Mouse (Mus musculus): ENCODE measurements around the gene Crtc3. TPM values are rescaled to one million over a fixed set of nuclear protein-coding genes. Genes with fewer than 3 reads are reported as not detected.

Crtc3 gene
- polyA plus RNA-seq, 1 experiment from 2014 or later: 17.8 TPM

DNA sequence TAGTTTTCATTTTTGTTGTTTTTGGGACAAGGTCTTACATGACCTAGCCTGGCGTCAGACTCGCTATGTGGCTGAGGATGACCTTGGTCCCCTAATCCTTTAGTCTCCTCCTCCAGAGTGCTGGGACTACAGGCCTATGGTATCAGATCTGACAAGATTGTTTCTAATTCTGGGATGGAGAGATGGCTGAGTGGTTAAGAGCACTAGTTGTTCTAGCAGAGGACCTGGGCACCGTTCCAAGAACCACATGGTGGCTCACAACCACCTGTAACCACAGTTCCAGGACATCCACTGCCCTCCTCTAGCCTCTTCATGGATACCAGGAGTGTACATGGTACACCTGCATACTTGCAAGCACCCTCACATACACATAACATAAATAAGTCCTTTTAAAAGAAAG lies 132.5 kb downstream of the Crtc3 start:
- ATAC-seq (replicated peaks; ENCODE audit: extremely low read depth, insufficient read depth, low FRiP score): no peak
- Histone ChIP-seq H3K4me2 (ENCODE audit: low read depth, low read length) (no peak overlapping the region), H3K9ac (ENCODE audit: low read length) (no peak overlapping the region), H3K4me3 (ENCODE audit: low read length) (no peak overlapping the region), H3K4me1 (ENCODE audit: control insufficient read depth, insufficient read depth, low read length) (peaks cover 25% of the 10 kb centered on the region), H3K27ac (ENCODE audit: low read length) (peak overlapping the region; percentile 90), H3K36me3 (ENCODE audit: control insufficient read depth, insufficient read depth) (no peaks in the 10 kb centered on the region), H3K9me3 (replicated peaks; ENCODE audit: control insufficient read depth, low read length) (peaks cover 3% of the 10 kb centered on the region; the same call in 1 of the 2 replicates), H3K27me3 (ENCODE audit: control insufficient read depth, insufficient read depth, low read length) (no peaks in the 10 kb centered on the region)
- WGBS: 33% methylated on average over 3 of the region's 3 CpGs

DNA sequence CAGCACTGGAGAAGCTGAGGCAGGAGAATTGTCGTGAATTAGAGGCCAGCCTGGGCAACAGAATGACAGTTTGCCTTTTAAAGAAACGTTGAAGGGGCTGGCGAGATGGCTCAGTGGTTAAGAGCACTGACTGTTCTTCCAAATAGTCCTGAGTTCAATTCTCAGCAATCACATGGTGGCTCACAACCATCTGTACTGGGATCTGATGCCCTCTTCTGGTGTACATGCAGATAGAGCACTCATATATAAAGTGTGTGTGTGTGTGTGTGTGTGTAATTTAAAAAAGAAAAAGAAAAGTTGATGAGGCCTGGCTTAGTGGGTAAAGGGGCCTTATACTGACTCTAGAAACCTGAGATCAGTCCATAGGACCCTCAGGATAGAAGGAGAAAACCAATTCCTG lies 133.5 kb downstream of the Crtc3 start:
- Histone ChIP-seq H3K9ac (ENCODE audit: low read length) (peak overlapping the region; percentile 50; the same call in 1 of the 2 replicates), H3K4me2 (ENCODE audit: low read depth, low read length) (peak overlapping the region; percentile 36)

GRCm38 (mm10) chr7:80554180-80555021 lies 134.3 kb downstream of the Crtc3 start:
- Histone ChIP-seq H3K9ac (ENCODE audit: low read length) (peak overlapping the region; percentile 50), H3K27me3 (ENCODE audit: control insufficient read depth, insufficient read depth, low read length) (no peaks in the 10 kb centered on the region), H3K4me1 (ENCODE audit: control insufficient read depth, insufficient read depth, low read length) (peaks cover 25% of the 10 kb centered on the region), H3K36me3 (ENCODE audit: control insufficient read depth, insufficient read depth) (no peaks in the 10 kb centered on the region), H3K4me3 (ENCODE audit: low read length) (no peak overlapping the region), H3K27ac (ENCODE audit: low read length) (peak overlapping the region; percentile 90), H3K9me3 (replicated peaks; ENCODE audit: control insufficient read depth, low read length) (no peaks in the 10 kb centered on the region), H3K4me2 (ENCODE audit: low read depth, low read length) (peak overlapping the region; percentile 36)
- WGBS: 44% methylated on average over 22 of the region's 22 CpGs
- peak; percentile 39 for ATAC-seq (replicated peaks; ENCODE audit: extremely low read depth, insufficient read depth, low FRiP score)

More for the DNA sequence above, 133.5 kb downstream of the Crtc3 start:
- H3K9me3 ChIP-seq (replicated peaks; ENCODE audit: control insufficient read depth, low read length): no peaks in the 10 kb centered on the region
- H3K36me3 ChIP-seq (ENCODE audit: control insufficient read depth, insufficient read depth): no peaks in the 10 kb centered on the region
- WGBS: 64% methylated on average over 3 of the region's 3 CpGs
- H3K4me1 ChIP-seq (ENCODE audit: control insufficient read depth, insufficient read depth, low read length): peaks cover 25% of the 10 kb centered on the region
- H3K27me3 ChIP-seq (ENCODE audit: control insufficient read depth, insufficient read depth, low read length): no peaks in the 10 kb centered on the region
- no peak for ATAC-seq (replicated peaks; ENCODE audit: extremely low read depth, insufficient read depth, low FRiP score)
- H3K4me3 ChIP-seq (ENCODE audit: low read length): no peak overlapping the region
- peak overlapping the region; percentile 90 for H3K27ac ChIP-seq (ENCODE audit: low read length)

GRCm38 (mm10) chr7:80548513-80549260 lies 140.0 kb downstream of the Crtc3 start:
- Histone ChIP-seq H3K4me1 (ENCODE audit: control insufficient read depth, insufficient read depth, low read length) (no peaks in the 10 kb centered on the region), H3K4me3 (ENCODE audit: low read length) (no peak overlapping the region), H3K27ac (ENCODE audit: low read length) (no peak overlapping the region), H3K4me2 (ENCODE audit: low read depth, low read length) (no peak overlapping the region), H3K36me3 (ENCODE audit: control insufficient read depth, insufficient read depth) (no peaks in the 10 kb centered on the region), H3K9ac (ENCODE audit: low read length) (no peak overlapping the region), H3K9me3 (replicated peaks; ENCODE audit: control insufficient read depth, low read length) (no peaks in the 10 kb centered on the region), H3K27me3 (ENCODE audit: control insufficient read depth, insufficient read depth, low read length) (no peaks in the 10 kb centered on the region)
- 78% methylated on average over 7 of the region's 7 CpGs for WGBS
- ATAC-seq (replicated peaks; ENCODE audit: extremely low read depth, insufficient read depth, low FRiP score): no peak

DNA sequence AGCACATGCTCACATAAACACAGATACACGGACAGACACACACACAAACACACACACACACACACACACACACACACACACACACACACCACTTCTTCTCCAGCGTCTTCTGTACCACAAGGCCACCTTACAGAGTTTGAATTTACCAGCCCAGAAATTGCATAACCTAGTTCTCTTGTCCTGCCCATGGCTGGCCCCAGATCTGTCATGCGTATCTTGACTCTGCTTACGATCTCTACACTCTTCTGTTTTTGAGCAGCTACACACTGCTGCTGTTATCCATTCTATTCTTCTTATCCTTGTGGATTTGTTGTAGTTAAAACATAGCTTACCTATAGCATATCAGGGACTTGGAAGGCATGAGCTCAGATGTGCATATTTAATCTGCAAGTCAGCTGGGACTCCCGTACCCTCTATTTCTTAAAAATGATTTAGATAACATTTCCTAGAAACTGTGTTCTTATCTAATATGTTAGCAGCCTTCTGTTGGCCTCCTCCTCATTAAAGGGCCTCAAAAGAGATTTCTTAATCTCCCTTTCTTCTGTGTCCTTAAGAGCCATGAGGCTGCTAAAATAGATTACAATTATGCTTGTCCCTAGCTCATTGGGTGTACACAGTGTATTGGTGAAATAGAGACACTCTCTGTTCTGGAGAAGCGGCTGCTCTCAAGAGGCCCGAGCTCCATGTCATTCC lies 146.4 kb downstream of the Crtc3 start:
- H3K27me3 ChIP-seq (ENCODE audit: control insufficient read depth, insufficient read depth, low read length): no peaks in the 10 kb centered on the region
- no peak overlapping the region for H3K27ac ChIP-seq (ENCODE audit: low read length)
- ATAC-seq (replicated peaks; ENCODE audit: extremely low read depth, insufficient read depth, low FRiP score): no peak
- H3K36me3 ChIP-seq (ENCODE audit: control insufficient read depth, insufficient read depth): no peaks in the 10 kb centered on the region
- WGBS: 73% methylated on average over 7 of the region's 7 CpGs
- H3K9me3 ChIP-seq (replicated peaks; ENCODE audit: control insufficient read depth, low read length): no peaks in the 10 kb centered on the region
- H3K9ac ChIP-seq (ENCODE audit: low read length): no peak overlapping the region
- H3K4me3 ChIP-seq (ENCODE audit: low read length): no peak overlapping the region
- H3K4me1 ChIP-seq (ENCODE audit: control insufficient read depth, insufficient read depth, low read length): no peaks in the 10 kb centered on the region
- no peak overlapping the region for H3K4me2 ChIP-seq (ENCODE audit: low read depth, low read length)

GRCm38 (mm10) chr7:80539581-80539980 lies 149.1 kb downstream of the Crtc3 start:
- no peaks in the 10 kb centered on the region for H3K36me3 ChIP-seq (ENCODE audit: control insufficient read depth, insufficient read depth)
- H3K4me1 ChIP-seq (ENCODE audit: control insufficient read depth, insufficient read depth, low read length): no peaks in the 10 kb centered on the region
- no peak overlapping the region for H3K4me2 ChIP-seq (ENCODE audit: low read depth, low read length)
- no peak overlapping the region for H3K4me3 ChIP-seq (ENCODE audit: low read length)
- no peaks in the 10 kb centered on the region for H3K27me3 ChIP-seq (ENCODE audit: control insufficient read depth, insufficient read depth, low read length)
- 51% methylated on average over 5 of the region's 5 CpGs for WGBS
- H3K9ac ChIP-seq (ENCODE audit: low read length): no peak overlapping the region
- no peak overlapping the region for H3K27ac ChIP-seq (ENCODE audit: low read length)
- H3K9me3 ChIP-seq (replicated peaks; ENCODE audit: control insufficient read depth, low read length): no peaks in the 10 kb centered on the region
- ATAC-seq (replicated peaks; ENCODE audit: extremely low read depth, insufficient read depth, low FRiP score): no peak

Other genes with a start within 250 kb of the Crtc3 start
- gene Blm, start 153.8 kb downstream of the Crtc3 start, polyA plus RNA-seq (2015; fragmentation: Nextera tagmentation; extraction: Ambion mirVana): 14.5 and 15.3 TPM in 2 replicates
- gene Iqgap1, start 137.1 kb upstream of the Crtc3 start, polyA plus RNA-seq (2015; fragmentation: Nextera tagmentation; extraction: Ambion mirVana): 49.0 and 51.6 TPM in 2 replicates
- 1.4 and 2.0 TPM in 2 replicates for gene Zscan2, start 172.0 kb upstream of the Crtc3 start, polyA plus RNA-seq (2015; fragmentation: Nextera tagmentation; extraction: Ambion mirVana)
- gene Wdr73, start 212.4 kb upstream of the Crtc3 start, polyA plus RNA-seq (2015; fragmentation: Nextera tagmentation; extraction: Ambion mirVana): 19.7 and 21.5 TPM in 2 replicates
- gene Nmb, start 216.2 kb upstream of the Crtc3 start, polyA plus RNA-seq (2015; fragmentation: Nextera tagmentation; extraction: Ambion mirVana): 4.9 and 5.8 TPM in 2 replicates

Measured in heart, embryonic 16.5 days (tissue).